Mouse (Mus musculus) R1 (cell line): ENCODE results near the gene Mob3b.

ENCODE experiments used
- DNase-seq: peaks from one replicate; pipeline ENCODE4 v3.0.0-alpha.2; 2018; ENCODE audit warnings: low read depth, low spot score

Gene Mob3b

DNA sequence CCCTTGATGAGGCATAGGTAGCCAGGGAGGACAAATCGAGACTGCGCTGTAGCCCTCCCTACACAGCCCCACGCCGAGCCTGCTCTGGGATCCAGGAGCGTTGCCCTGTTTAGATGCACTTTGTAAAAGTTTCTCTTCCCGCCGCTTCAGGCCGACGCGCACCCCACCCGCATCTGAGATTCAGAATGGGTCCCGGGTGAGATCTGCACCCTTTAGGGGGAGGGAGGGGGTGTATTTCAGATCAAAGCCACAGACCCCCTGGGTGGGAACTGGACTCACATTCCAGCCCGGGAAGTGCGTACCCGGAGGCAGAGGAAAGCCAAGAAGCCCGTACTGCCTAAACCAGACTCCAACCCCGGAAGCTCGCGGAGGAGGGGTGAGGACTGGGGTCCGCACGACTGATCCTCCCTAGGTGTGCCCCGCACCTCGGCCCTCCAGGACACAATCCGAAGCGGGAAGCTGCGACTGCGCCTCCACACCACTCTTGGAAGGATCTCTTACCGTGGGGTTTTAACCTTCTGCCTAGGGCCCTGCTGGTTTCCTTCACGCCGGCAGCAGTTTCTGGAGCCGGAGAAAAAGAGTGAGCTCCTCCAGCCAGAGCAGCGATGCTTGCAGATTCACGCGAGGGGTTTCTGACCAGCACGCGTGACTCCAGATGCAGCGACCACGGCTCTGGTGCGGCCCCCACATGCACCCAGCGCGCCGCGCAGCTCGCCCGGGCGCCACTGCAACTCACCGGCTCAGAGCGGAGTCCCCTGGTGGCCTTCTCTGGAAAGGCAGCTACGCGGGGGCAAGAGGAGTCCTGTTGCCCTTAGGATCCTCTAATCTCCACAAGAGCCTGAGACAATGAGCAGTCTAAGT lies at the start of gene Mob3b:
Gene Mob3b (minus strand): TSS at position 734 of the 861 bp plus-strand sequence.
- DNase-seq = peak; percentile 92

DNA sequence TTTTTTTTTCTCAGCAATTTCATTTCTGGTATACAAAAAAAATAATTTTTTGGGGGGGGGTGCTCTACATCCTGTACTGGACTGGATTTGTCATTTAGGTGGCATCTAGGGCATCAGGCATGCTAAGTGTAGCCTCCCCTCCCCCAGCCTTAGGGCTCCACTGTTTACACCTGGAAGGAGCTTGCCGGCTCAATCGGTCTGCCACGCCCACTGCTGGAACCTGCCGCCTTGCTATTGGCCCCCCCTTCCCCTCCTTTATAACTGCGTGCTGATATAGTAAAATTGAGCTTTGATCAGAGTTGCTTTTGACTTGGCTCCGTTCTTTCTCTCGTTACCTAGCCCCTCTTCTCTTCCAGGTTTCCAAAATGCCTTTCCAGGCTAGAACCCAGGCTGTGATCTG lies 47.4 kb upstream of the Mob3b start:
- DNase-seq = peak; percentile 21

DNA sequence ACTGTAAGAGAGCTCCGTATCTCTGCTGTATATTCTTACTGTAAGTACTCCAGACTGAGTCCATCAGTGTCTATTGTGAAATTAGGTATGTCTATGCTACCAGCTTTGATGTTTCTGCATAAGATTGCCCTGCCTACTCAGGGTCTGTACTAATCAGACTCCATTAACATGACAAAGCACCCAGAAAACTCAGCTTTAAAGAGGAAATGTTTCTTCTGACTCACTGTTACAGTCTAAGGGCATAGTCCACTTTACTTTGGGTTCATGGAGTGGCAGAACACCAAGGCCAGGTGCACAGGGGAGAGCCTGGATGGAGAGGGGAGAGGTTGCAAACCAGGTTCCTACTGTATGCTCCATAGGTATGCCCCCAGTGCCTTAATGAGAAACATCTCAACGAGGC lies 46.4 kb upstream of the Mob3b start:
- DNase-seq = peak; percentile 77

DNA sequence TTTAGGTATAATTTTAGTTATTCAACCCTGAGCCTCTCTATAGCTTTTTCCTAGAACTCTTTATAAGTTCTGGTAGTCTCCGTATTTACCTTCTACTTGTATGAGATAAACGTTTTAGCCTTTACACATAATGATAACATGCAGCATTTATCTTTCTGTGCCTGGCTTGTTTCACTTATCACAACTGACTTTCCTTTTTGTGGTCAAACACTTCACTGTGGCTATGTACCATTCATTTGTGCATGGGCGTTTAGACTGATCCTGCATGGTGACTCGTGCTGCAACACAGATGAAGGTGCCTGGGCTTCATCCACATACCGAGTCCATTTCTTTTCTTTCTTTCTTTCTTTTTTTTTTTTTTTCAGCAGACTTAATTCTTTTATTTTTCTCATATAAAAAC lies 44.4 kb upstream of the Mob3b start:
- no peak for DNase-seq

DNA sequence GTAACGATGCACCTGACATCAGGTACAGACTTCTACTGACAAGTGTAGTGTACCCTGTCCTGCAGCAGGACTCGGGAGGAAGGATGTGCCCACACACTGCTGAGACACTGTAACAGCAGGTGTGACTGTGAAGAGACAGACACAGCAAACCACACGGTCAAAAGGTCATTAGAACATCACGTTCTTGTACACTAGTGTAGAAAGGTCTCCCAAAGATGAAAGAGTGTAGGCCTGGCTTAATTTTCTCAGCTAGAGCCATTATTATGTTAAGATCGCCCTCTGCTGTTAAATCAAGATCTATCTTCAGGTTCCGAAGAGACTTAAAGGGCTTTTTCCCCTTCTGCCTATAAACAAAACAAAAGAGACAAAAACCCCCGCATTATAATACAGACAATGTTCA lies 35.4 kb upstream of the Mob3b start:
- peak; percentile 88 for DNase-seq

DNA sequence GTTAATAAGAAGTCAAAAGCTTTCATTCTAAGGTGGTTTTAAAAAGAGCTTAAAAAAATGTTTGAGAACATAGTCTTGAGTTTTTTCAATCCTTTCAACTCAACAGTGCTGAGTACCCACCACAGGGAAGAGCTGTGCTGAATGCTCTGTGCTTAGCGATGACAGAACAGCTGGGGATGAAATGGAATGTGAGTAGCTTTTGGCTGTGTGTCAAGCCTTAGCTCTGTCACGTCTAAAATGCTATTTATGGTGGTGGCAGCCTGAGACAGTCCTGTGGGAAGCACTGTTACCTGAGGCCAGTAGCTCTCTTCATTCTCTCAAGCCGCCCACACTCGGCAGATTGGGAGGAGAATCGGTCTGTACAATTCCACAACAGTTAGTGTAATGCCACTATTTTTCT lies 32.5 kb upstream of the Mob3b start:
- no peak for DNase-seq

DNA sequence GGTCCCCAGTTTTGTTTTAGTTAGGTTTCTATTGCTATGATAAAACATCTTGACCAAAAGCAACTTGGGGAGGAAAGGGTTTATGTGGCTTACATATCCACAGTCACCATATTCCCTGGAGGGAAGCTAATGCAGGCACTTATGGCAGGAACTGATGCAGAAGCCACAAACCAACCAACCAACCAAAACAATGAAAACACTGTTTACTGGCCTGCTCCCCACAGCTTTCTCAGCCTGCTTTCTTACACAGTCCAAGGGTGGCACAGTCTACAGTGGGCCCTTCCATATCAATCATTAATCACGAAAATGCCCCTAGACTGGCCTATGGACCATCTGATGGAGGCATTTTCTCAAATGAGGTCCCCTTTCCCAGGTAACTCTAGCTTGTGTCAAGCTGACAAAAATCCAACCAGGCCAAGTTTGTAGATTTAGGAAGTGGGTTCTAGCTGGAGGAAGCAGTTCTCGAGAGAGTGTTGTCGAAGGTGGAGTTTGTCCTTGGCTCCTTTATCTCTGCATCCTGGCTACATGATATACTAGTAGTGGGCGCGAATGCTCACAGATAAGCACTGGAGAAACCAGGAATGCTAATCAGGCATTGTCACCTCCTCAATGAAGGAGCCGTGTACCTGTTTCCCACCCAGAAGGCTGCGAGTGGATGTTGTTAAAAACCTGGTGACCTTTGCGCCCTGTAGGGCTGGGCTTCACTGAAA lies 30.5 kb upstream of the Mob3b start:
- no peak for DNase-seq

DNA sequence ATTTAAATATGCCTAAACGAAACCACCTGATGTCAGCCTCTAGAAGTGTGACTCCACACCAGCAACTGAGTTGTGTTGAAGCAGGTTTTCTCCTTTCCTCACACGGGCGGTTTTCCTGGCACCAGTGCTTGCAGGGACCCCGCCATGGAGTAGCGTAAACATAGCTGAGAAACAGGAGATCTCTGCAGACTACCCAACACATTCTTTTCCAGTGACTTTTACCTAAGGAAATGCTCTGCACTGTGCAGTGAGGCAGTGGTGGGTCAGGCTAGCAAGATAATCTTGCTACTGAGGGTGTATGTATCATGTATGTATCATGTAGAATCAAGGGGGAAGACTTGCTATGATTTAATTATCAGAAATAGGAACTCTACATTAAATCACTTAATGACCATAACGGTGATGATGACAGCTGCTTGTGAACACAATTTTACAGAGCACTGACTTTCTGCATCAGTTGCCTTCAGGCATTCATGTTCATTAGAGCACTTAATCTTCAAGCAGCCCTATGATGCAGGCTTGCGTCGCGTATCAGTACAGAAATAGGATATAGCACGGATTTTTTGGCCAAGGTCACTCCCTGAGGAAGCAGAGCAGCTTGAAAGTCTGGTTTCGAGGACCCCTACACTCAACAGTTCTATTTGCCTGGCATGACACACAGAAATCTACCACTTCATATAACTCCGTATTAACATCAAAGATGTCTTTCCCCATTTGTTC lies 20.8 kb upstream of the Mob3b start:
- DNase-seq = no peak

DNA sequence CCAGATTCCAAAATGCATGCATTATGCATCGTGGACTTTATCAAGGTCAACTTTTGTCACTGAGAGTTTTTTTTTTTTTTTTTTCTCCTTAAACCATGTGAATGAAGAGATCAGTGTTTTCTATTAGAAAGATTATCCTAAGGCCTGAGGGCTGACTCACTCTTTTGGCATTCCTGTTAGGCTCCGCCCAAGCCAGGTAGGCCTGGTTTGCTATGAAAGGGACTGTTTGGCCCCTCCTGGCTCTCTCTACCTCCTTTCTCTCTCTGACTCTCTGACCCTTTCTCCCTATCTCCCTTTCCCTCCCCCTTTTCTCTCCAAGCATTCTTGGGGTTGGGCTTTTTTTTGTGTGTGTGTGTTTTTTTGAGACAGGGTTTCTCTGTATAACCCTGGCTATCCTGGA lies 18.3 kb upstream of the Mob3b start:
- DNase-seq = peak; percentile 57

DNA sequence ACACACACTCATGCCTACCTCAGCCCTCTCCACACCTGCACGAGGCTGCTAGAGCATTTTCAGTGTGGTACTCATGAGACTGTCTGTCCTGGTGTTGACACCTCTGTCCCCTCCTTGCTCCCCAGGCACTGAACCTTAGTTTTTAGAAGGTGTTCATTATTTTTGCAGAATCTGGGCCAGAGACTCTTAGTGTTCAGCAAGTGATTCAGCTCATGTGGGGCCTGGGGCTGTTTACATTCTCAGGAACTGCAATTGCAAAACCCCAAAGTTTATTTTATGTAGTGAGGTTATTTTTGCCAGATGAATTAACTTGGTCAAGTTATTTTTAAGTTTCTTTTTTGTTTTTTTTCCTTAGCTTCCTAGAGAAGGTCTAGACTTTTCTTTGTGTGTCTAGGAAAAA lies 16.3 kb upstream of the Mob3b start:
- DNase-seq = no peak

DNA sequence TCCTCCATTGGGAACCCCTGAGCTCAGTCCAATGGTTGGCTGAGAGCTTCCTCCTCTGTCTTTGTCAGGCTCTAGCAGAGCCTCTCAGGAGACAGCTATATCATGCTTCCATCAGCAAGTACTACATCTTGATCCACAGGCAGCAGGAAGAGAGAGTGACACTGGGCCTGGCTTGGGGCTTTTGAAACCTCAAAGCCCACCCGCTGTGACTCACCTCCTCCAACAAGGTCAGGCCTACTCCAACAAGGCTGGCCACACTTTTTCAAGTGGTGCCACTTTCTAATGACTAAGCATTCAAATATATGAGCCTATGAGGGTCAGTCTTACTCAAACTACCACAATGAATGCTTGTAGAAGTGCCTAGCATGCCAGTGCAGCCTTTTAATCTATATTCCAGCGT lies 15.2 kb upstream of the Mob3b start:
- DNase-seq = peak; percentile 51

DNA sequence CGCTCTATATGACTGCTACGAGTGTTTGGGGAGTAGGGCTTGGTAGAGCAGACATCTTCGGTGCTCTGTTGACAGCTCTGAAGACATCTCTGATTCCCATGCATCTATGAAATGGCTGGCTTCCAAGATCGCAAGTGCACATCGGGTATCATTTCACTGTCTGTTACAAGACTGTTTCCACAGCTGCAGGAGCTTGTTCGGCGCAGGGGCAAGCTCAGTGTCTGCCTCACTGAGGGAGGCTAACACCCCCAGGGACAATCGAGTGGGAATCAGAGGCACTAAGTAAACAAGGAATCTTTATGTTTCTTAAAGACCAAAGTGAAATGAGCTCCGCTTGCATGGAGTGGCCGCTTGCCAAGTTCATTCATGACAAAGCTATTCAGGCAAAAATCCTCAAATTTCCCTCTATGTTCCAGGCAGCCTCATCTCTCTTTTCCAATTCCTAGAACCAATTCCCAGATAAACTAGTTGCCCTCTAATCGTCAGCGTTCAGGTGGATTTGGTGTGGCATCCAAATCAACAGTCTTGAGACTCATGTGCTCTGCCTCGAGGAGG lies 12.4 kb upstream of the Mob3b start:
- no peak for DNase-seq

DNA sequence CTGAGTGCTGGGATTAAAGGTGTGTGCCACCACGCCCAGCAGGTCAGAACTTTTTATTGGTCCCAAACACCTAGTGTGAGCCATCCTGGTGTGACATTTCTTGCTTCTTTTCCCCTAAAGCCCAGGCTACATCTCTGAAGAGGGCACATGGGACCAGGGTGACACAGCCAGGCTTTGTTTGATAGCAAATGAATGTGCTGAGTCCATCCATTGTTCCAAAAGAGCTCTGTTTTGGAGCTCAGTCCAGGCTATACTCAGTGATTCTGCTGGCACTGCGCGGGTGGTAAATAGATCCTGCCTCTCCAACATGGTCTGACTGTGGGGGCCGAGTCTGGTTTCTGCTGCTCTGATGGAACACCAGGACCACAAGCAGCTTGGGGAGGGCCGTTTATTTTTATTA lies 10.6 kb upstream of the Mob3b start:
- no peak for DNase-seq

DNA sequence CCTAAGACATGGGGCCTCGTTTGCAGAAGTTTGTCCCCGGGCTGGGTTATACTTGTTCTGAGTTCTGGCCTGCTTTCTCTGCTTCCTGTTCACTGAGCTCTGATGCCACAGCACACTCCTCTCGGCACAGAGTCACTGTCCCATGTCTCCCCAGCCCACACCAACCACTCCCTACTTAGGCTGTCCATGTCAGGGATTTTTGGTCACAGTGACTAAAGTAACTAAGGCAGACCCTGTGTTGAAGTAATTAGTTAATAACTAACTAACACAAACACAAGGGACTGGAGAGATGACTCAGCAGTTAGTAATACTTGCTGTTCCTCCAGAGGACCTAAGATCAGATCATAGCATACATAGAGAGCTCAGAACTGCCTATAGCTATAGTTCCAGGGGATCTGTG lies 8.7 kb upstream of the Mob3b start:
- DNase-seq = no peak

DNA sequence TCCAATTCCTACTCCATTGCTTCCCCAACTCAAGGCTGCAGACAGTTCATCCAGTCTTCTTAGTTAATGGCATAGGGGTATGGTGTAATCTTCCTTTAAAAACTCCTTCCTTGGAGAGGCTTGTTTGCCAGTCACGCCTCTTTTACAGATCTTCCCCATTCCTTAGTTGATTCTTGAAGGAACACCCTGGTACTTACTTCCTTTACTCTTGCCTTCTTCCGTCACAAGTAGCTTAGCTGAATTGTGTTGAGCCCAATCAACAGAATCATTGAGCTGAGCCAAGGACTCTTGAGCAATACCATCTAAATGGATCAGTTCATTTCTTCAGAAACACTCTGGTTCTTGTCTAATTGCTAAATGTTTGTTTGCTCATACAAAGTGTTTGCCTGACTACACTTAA lies 8.0 kb upstream of the Mob3b start:
- no peak for DNase-seq

DNA sequence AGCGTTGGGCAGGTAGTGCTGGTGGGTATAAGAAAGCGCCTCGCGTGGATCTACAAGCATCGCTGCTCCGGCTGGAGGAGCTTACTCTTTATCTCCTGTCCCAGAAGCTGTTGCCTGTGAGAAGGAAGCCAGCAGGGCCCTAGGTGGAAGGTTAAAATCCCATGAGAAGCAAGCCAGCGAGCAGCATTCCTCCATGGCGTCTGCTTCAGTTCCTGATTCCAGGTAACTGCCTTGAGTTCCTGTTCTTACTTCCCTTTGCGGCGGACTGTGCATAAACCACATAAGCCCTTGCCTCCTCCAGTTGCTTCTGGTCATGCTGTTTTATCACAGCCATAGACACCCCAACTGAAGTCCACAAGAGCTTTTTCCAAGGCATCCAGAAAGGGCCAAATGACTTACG lies 531 bp upstream of the Mob3b start:
- DNase-seq = no peak

DNA sequence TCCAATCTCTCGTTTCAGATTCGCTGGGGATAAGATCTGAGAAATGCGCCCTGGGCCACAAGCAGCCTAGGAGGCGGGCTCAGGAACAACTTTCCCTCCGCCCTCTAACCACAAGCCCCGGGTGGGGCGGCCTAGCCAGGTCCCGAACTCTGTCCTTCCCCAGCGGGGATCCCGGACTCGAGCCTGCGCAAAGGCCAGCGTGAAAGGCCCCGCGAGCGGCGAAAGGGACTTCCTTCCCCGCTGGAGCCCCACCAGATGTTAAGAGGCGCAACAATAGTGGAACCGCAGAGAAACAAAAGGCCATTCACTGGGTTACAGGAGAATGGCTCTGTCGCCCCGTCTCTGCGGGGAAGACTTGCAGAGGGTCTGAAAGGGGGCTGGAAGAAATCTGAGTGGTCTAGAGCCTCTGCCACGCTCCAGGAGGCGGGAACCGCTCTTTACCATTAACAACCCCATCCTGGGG lies 1.1 kb downstream of the Mob3b start:
- DNase-seq = peak; percentile 89

DNA sequence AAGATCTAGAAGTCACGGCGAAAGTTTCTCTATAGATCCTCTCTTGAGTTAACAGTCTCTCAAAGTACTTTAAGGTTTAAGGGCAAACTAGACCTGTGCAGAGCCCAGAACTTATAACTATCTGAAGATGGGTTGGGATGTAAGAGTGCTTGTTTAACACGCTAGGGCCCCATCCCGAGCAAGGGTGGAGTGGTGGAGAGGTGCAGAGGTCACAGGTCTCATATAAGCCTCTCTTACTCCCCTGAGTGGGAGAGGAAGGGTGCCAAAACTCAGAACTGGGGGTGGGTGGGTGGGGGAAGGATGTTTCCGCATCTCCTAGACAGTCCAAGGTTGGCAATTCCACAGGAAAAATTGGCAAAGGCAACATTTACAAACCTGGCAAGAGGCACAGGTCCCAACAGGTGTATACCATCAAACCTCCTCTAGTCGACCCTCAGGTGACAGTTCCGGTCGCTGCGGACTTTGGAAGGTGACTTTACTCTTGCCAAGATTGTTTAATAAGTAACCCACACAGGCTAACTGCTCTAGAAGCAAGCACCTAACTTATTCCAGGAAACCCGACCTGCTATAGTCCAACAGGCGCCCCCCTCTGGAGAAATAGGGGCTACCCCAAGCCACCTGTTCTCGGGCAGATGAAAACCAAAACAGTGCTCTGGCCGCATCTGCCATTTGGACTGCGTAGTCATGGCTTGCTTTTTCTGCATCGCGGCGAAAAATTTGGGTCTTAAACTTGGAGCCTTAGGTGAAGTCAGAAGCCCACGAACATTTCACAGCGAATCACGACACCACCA lies 2.0 kb downstream of the Mob3b start:
- peak; percentile 88 for DNase-seq

DNA sequence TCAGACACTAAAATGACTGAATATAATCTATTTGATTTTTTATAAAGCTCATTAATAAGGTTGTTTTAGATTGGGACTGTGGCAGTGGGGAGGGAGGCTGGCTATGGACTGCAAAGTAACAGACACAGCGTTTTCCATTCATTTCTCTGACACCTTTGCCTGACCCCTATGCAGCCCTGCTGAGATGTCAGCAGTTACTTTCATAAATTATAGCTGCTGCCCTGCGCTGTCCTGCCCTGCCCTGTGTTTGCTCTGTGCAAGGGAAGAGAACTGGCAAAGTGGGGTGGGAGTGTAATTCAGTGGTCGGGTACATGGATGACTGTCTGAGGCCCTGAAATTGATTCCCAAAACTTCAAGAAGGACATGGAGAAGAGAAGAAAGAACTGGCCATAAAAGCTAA lies 3.2 kb downstream of the Mob3b start:
- DNase-seq = no peak

DNA sequence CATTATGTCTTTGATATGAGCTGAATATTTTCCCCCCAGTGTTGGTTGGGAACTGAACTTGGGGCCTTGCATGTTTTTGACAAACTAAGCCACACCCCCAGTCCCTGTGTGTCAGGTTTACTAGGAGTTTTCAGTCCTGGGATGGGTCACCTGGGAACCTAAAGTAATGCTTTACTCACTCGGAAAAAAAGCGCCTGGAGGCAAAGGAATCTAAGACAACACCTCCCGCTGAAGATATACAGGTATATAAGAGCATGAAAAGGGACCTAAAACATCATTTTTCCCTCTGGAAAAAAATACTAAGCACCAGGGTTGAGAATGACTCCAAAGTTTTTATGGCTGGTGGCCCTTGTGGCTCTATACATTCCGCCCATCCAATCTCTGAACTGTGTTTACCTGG lies 5.5 kb downstream of the Mob3b start, which contains the start of gene Ifnk:
Gene Ifnk (plus strand): TSS at position 301 of the 400 bp plus-strand sequence.
- DNase-seq = no peak

DNA sequence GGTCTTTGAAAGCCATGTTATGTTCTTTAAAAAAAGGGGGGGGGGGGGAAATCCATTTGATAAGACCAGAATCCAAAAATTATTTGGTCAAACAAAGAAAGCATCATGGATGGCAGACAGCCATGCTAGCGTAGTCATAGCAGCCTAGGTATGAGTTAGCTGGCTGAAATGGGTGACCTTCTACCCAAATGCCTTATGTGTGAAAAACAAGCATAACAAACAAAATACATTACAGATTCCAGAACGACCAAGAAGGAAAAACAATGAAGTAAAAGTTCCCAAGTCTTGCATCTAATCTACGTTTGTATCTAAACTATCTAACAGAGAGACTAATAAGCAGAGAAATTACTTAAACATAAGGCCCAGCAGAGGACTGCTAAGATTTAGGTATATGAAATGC lies 6.6 kb downstream of the Mob3b start:
- no peak for DNase-seq
